Mouse (Mus musculus) kidney, postnatal 36 days (tissue): Measurements from ENCODE around the gene Arsb.

Experiments
- DNase-seq, 2 experiments: peaks; one replicate each; pipeline ENCODE4 v3.0.0; 2021 to 2022; ENCODE audit warnings: mixed read lengths in 2 of 2

The Arsb gene

GRCm38 (mm10) chr13:93846831-93847518, 75.5 kb downstream of the Arsb start:
- DNase-seq: no peak

- DNase-seq: peak; percentile 48 to 63
Observed at GRCm38 (mm10) chr13:93847614-93848013, 76.2 kb downstream of the Arsb start.

GRCm38 (mm10) chr13:93848615-93849014, 77.2 kb downstream of the Arsb start:
- DNase-seq: no peak

DNA sequence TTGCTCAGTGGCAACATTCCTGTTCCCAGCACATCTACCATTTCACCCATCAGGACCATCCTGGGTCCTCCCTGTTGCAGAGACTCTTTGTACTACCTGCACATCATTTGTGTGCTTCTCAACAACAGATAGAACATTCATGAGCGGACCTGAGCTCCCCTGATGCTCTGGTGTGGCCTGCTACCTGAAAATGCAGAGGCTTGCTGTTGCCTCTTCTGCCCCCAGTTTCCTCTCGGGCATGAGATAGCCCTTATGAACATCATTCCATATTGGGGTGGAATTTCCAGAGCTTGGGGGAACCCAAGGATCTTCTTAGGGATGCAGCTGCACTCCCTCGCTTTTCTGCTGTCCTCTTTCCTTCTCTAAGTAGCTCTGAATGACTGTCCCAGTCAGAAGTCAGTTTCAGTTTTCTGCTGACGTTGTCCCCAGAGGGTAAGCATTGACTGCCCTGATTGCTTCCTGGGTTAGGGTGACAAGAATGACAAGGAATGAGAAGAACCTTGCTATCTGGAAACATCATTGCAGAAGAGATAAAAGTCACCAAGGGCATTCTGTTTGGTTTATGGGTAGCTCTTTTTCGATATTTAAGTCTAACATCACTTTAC, 78.4 kb downstream of the Arsb start:
- DNase-seq: no peak

GRCm38 (mm10) chr13:93850674-93851073, 79.2 kb downstream of the Arsb start:
- no peak for DNase-seq

GRCm38 (mm10) chr13:93852419-93853138, 81.1 kb downstream of the Arsb start:
- peak; percentile 64 to 65 for DNase-seq

DNA sequence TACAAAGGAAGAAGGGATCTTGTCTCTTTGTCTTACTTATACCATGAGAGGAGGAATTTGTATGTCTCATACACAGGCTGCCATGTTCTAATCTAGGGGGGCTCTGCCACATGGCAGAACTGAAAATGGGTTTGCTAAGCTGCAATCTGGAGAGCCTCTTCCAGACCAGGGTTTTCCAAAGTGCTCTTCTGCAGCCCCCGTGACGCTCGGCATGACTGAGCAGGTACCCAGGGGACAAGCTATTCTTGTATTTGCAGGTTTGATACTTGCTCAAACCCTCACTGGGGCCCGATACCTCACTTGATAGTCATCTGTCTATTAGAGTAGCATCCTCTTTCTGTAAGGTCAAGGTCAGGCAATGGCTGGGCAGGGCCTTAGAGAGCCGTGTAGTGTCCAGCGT, 82.3 kb downstream of the Arsb start:
- no peak for DNase-seq

GRCm38 (mm10) chr13:93854325-93854724, 82.9 kb downstream of the Arsb start:
- DNase-seq: no peak

DNA sequence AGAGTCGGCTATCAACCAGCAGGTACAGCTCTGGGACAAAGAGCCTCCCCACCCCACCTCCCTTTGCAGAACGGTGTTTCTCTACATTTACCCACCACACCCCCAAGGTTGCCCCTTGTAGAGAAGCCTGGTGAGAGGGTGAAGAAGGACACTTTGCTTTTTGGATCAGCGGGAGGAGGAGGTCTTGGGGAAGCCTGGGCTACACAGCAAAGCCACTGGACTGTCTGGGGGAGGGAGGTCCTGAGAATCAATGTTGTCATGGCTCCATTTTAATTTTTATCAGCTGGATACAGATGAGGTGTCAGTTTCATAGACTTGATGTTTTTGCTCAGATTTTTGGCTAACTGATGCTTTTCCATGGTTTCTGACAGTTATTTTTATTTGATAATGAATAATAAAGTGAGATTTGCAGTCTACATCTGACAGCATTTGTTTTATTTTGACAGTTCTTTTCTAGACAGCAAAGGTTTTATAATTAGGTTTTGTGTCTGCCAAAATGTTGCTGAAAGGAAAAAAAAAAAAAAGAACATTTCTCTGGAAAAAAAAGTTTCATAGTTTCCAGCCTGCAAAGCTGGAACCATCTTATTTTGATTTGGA, 83.6 kb downstream of the Arsb start:
- no peak for DNase-seq

GRCm38 (mm10) chr13:93855701-93856183, 84.3 kb downstream of the Arsb start:
- peak; percentile 37 to 78 for DNase-seq

DNA sequence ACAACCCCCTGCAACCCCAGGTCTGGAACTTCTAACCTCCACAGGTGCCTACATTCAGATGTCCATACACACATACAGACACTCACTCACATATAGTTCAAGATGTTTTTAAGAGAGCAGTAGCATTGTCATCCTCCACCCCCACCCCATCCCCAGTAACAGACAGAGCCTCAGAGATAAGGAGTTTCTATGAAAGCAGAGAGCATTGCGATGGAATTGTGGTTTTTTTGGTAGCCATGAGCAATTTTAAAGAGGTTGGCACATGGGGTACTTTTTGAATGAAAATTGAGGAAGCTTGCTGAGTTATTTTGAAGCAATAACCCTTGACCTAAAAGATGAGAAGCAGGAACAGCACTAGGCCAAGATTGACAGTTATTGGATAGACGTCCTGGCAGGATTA, 89.8 kb downstream of the Arsb start:
- no peak for DNase-seq

DNA sequence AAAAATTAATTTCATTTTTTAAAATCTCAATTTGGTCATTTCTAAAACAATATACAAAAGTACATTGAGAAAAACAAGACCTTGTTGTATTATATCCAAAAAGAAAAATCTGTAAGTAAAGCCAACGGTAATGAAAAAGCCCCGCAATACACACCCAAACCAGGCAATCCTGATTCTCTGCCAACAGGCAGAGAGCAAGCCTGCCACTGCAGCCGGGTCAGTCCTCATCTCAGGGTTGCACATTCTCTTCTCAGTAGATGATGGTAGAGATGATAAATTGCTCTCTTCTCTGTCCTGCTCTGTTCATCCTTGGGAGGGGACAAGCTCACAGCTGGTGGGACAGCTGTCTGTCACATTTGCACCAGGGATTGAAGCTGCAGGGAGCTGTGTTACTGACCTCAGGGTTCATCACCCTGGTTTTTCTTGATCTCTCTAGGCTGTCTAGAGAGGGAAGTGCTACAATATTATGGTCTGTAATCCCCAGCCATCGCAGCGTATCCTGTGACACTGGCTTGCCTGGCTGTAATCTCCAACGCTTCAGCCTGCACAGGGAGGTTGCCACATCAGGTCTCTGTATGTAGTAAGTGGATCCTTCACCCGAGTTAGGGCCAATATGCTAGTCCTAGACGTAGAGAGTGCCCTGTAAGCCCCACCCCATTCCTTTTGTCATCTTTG, 92.8 kb downstream of the Arsb start:
- DNase-seq: no peak

DNA sequence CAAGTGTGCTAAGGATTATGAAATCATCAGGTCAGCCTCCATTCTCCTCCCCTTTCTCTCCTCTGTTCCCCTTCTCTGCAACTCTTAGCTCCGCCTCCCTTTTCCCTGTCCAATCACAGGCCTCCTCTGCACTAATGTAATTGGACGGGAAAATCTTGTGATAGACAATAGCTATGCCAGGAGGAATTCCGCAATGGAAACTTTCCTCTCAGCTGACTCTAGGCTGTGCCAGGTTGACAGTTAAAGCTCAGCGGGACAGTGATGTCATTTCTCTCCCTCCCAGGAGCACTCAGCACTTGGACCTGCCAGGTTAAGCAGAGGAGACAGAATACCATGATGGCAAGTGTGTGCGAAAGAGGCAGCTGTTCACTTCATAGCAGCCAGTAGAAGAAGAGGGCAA, 95.2 kb downstream of the Arsb start:
- DNase-seq: no peak

DNA sequence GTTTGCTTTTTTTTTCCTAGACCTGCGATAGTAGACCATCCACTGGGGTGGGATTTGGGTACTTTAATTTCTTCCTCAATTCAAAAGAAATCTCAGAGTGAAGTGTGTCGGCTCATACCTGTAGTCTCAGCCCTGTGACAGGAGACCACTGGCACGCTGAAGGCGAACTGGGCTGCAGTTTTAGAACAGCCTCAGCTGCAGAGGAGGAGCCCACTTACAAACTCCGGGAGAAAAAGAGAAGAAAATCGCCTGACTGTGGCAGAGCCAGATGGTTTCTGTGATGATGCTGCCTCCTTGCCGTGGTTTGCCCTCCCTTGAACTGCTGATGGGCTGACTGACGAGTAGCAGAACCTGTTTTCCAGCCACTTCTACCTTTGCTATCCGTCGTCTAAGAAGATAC, 100.3 kb downstream of the Arsb start:
- no peak for DNase-seq

DNA sequence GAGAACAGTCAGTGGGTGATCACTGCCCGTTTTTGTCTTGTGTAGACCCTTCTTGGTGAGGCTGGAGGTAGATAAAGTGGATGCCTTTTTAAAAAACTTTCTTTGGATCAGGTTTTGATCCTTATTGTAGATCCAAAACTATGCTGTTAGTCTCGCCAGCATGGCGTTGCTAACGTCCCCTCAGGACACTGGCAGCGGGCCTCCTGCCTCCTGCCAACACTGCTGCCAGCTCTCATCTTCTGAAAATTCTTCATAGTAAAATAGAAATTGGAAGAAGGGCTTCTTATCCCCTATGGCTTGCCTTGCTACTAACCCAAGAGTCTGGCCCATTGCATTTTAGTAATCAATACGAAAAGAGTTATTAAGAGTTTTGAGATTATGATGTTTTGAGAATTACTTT, 101.2 kb downstream of the Arsb start:
- no peak for DNase-seq

DNA sequence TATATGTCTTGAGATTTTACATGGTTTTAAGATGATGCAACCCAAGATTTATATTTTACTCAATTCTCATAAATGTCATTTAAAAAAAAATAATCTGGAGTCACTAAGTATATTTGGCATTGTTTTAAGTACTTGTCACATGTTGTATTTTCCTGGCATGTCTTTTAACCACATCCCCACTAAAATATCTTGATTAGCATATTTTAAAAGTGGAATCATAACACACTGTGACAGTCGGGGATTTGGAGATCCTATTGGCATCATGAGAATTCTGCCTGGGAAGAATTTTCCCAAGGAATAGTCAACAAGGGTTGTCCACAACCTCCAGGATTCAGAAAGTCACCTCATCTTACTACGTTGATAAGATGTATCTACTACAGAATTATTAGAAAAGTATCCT, 106.5 kb downstream of the Arsb start:
- DNase-seq: no peak

DNA sequence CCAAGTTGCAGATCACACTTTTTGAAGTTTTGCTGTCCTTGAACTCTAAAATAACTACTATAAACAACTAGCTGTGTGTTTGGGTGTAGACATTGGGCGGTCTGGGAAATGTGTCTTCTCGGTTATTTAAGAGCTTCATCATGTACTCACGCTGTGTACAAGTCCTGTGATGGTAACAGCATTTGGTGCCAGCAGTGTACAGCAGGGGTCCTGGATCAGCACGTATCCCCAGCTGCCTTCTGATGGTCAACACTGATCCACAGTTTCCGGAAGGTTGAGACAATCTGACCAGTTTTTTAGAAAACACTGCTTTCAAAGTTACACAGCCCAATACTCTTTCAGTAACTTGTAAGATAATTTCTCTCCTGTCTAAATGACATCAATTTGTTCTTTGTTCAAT, 108.0 kb downstream of the Arsb start:
- no peak for DNase-seq

DNA sequence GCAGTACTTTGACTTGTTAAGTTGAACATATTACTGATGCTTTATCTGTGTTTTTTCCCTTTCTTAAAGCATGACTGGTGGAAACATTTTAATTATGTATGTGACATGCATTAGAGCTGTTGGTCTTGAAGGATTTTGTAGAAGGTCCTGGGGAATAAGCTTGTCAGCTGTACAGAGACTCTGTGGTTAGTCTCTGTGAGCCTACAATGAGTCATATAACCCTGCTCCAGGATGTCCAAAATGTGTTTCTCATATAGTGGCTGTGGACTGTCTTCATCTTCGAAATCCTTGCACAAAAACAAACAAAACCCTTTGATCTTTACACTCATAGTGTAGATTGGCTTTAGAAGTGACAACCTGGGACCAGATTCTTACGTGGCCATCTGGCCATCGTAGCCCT, 110.7 kb downstream of the Arsb start:
- no peak for DNase-seq

GRCm38 (mm10) chr13:93886999-93887398, 115.6 kb downstream of the Arsb start:
- DNase-seq: no peak

DNA sequence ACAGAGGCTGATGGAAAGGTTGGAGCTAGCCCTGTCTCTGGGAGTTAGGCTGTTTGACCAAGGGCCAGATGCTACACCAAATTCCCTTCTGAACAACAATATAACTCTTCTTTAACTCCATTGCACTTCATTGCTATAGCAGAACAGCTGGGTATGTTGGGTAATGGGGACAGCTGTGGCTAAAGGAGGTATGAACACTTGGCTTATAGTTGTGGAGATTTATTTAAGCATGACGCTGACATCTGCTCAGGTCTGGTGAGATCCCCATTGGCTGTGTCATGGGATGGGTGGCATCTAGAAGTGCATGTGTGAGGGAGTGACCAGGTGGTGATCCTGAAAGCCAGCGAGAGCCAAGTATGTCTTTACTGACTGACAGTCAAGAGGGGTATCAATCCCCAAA, 116.8 kb downstream of the Arsb start:
- no peak for DNase-seq

DNA sequence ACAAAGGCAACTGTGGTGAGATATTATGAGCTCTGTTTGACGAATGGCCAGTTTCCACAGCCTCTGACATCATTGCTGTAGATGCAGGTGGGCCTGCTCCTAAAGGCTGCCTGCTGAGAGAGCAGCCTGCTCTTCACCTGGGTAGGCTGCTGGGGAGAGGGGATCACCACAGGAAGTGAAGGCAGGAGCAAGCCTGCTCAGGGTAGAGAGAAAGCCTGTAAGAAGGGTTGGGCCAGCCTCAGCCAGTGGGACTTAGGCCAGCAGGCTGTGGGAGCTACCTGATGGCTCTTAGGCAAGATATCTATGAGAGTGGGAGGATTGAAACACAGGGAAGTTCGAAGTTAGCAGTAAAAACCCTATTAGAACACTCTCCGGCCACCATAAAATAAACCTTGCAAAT, 117.5 kb downstream of the Arsb start:
- DNase-seq: no peak

GRCm38 (mm10) chr13:93889991-93890390, 118.6 kb downstream of the Arsb start:
- DNase-seq: peak; percentile 50 to 59

DNA sequence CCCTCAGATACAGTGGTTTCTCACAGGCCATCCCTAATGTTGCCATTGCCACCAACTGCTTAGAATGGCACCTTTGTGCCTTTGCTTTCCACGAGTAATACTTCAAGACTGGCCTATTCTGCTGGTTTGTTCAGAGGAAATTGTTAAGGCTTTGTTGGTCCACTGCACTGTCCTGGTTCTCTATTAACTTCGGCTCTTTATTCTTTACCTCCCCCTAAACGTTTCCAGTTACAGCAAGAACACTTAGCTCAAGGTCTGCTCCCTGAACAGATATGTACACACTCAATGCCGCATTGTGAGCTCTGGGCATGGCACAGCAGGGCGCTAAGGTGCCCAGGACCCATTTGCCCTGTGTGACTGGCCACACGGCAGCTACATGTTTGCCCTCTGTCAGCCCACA, 119.8 kb downstream of the Arsb start:
- peak; percentile 37 to 66 for DNase-seq
